Mouse (Mus musculus): ENCODE results near the gene Sqor. TPM values are rescaled to one million over a fixed set of nuclear protein-coding genes. Genes with fewer than 3 reads are reported as not detected.

Gene Sqor
- 13.9 and 17.7 TPM in 2 replicates for polyA plus RNA-seq (2014; fragmentation: Nextera tagmentation; extraction: Ambion mirVana)

- Histone ChIP-seq H3K27ac (ENCODE audit: low read depth) (no peak within 1 kb of the TSS), H3K4me1 (replicated peaks; ENCODE audit: control insufficient read depth, insufficient read depth, low read length) (no peaks in the 10 kb centered on the region), H3K4me3 (ENCODE audit: low read depth, low read length) (peak within 1 kb of the TSS; percentile 39), H3K27me3 (replicated peaks; ENCODE audit: control insufficient read depth, insufficient read depth, low read length) (peaks cover 15% of the 10 kb centered on the region; the same call in 1 of the 2 replicates), H3K4me2 (ENCODE audit: low read length) (peak within 1 kb of the TSS; percentile 76), H3K36me3 (ENCODE audit: control insufficient read depth, insufficient read depth, low read length) (no peaks in the 10 kb centered on the region), H3K9ac (ENCODE audit: low read length) (peak within 1 kb of the TSS; percentile 39), H3K9me3 (ENCODE audit: control insufficient read depth, low read length) (no peaks in the 10 kb centered on the region)
- WGBS = under 1% methylated on average over 45 of the region's 46 CpGs
- DNase-seq (ENCODE audit: low spot score) = peak; percentile 71
- ATAC-seq (replicated peaks; ENCODE audit: low FRiP score, low TSS enrichment, low read depth) = peak; percentile 83
Measured at GRCm38 (mm10) chr2:122765071-122765793, at the start of gene Sqor. TSS of gene Sqor (plus strand) at chr2:122765237.

- WGBS = 84% methylated on average over 3 of the region's 3 CpGs
- ATAC-seq (replicated peaks; ENCODE audit: low FRiP score, low TSS enrichment, low read depth) = no peak
- Histone ChIP-seq H3K4me3 (ENCODE audit: low read depth, low read length) (no peak overlapping the region), H3K9ac (ENCODE audit: low read length) (no peak overlapping the region), H3K4me1 (replicated peaks; ENCODE audit: control insufficient read depth, insufficient read depth, low read length) (no peaks in the 10 kb centered on the region), H3K9me3 (ENCODE audit: control insufficient read depth, low read length) (no peaks in the 10 kb centered on the region), H3K4me2 (ENCODE audit: low read length) (no peak overlapping the region), H3K36me3 (ENCODE audit: control insufficient read depth, insufficient read depth, low read length) (no peaks in the 10 kb centered on the region), H3K27ac (ENCODE audit: low read depth) (no peak overlapping the region), H3K27me3 (replicated peaks; ENCODE audit: control insufficient read depth, insufficient read depth, low read length) (no peaks in the 10 kb centered on the region)
- DNase-seq (ENCODE audit: low spot score) = no peak
Measured at GRCm38 (mm10) chr2:122716301-122716842, 48.7 kb upstream of the Sqor start.

GRCm38 (mm10) chr2:122719232-122719631, 45.8 kb upstream of the Sqor start:
- no peak overlapping the region for H3K4me3 ChIP-seq (ENCODE audit: low read depth, low read length)
- no peaks in the 10 kb centered on the region for H3K36me3 ChIP-seq (ENCODE audit: control insufficient read depth, insufficient read depth, low read length)
- H3K4me1 ChIP-seq (replicated peaks; ENCODE audit: control insufficient read depth, insufficient read depth, low read length) = no peaks in the 10 kb centered on the region

GRCm38 (mm10) chr2:122720564-122720963, 44.5 kb upstream of the Sqor start:
- no peak overlapping the region for H3K27ac ChIP-seq (ENCODE audit: low read depth)
- H3K4me3 ChIP-seq (ENCODE audit: low read depth, low read length) = no peak overlapping the region
- no peak for ATAC-seq (replicated peaks; ENCODE audit: low FRiP score, low TSS enrichment, low read depth)
- H3K9ac ChIP-seq (ENCODE audit: low read length) = no peak overlapping the region
- H3K36me3 ChIP-seq (ENCODE audit: control insufficient read depth, insufficient read depth, low read length) = no peaks in the 10 kb centered on the region
- DNase-seq (ENCODE audit: low spot score) = no peak
- H3K9me3 ChIP-seq (ENCODE audit: control insufficient read depth, low read length) = no peaks in the 10 kb centered on the region
- H3K4me1 ChIP-seq (replicated peaks; ENCODE audit: control insufficient read depth, insufficient read depth, low read length) = no peaks in the 10 kb centered on the region
- 74% methylated on average over 3 of the region's 3 CpGs for WGBS
- H3K4me2 ChIP-seq (ENCODE audit: low read length) = no peak overlapping the region
- H3K27me3 ChIP-seq (replicated peaks; ENCODE audit: control insufficient read depth, insufficient read depth, low read length) = no peaks in the 10 kb centered on the region

More at GRCm38 (mm10) chr2:122719232-122719631, 45.8 kb upstream of the Sqor start:
- H3K27ac ChIP-seq (ENCODE audit: low read depth) = no peak overlapping the region
- H3K9ac ChIP-seq (ENCODE audit: low read length) = no peak overlapping the region
- DNase-seq (ENCODE audit: low spot score) = no peak
- H3K27me3 ChIP-seq (replicated peaks; ENCODE audit: control insufficient read depth, insufficient read depth, low read length) = no peaks in the 10 kb centered on the region
- no peak for ATAC-seq (replicated peaks; ENCODE audit: low FRiP score, low TSS enrichment, low read depth)
- no peak overlapping the region for H3K4me2 ChIP-seq (ENCODE audit: low read length)
- 66% methylated on average over 1 of the region's 1 CpGs for WGBS
- no peaks in the 10 kb centered on the region for H3K9me3 ChIP-seq (ENCODE audit: control insufficient read depth, low read length)

- DNase-seq (ENCODE audit: low spot score) (peak; percentile 61), ATAC-seq (replicated peaks; ENCODE audit: low FRiP score, low TSS enrichment, low read depth) (no peak)
- no peak overlapping the region for H3K4me3 ChIP-seq (ENCODE audit: low read depth, low read length)
Measured at GRCm38 (mm10) chr2:122725604-122726003, 39.4 kb upstream of the Sqor start.

GRCm38 (mm10) chr2:122731456-122731855, 33.6 kb upstream of the Sqor start:
- Histone ChIP-seq H3K9ac (ENCODE audit: low read length) (no peak overlapping the region), H3K4me2 (ENCODE audit: low read length) (no peak overlapping the region), H3K27me3 (replicated peaks; ENCODE audit: control insufficient read depth, insufficient read depth, low read length) (peaks cover 3% of the 10 kb centered on the region; the same call in 1 of the 2 replicates), H3K36me3 (ENCODE audit: control insufficient read depth, insufficient read depth, low read length) (no peaks in the 10 kb centered on the region), H3K4me1 (replicated peaks; ENCODE audit: control insufficient read depth, insufficient read depth, low read length) (no peaks in the 10 kb centered on the region), H3K27ac (ENCODE audit: low read depth) (no peak overlapping the region), H3K4me3 (ENCODE audit: low read depth, low read length) (no peak overlapping the region), H3K9me3 (ENCODE audit: control insufficient read depth, low read length) (no peaks in the 10 kb centered on the region)
- whole genome bisulfite sequencing = 62% methylated on average over 2 of the region's 2 CpGs
- DNase-seq (ENCODE audit: low spot score) = peak; percentile 32
- no peak for ATAC-seq (replicated peaks; ENCODE audit: low FRiP score, low TSS enrichment, low read depth)

More at GRCm38 (mm10) chr2:122725604-122726003, 39.4 kb upstream of the Sqor start:
- Histone ChIP-seq H3K9me3 (ENCODE audit: control insufficient read depth, low read length) (no peaks in the 10 kb centered on the region), H3K9ac (ENCODE audit: low read length) (no peak overlapping the region), H3K27me3 (replicated peaks; ENCODE audit: control insufficient read depth, insufficient read depth, low read length) (no peaks in the 10 kb centered on the region), H3K4me2 (ENCODE audit: low read length) (no peak overlapping the region), H3K36me3 (ENCODE audit: control insufficient read depth, insufficient read depth, low read length) (no peaks in the 10 kb centered on the region), H3K4me1 (replicated peaks; ENCODE audit: control insufficient read depth, insufficient read depth, low read length) (no peaks in the 10 kb centered on the region), H3K27ac (ENCODE audit: low read depth) (no peak overlapping the region)
- 61% methylated on average over 10 of the region's 10 CpGs for WGBS

GRCm38 (mm10) chr2:122737894-122738830, 26.9 kb upstream of the Sqor start, which contains the start of gene Bloc1s6:
TSS of gene Bloc1s6 (plus strand) at chr2:122738503.
- peak within 1 kb of the TSS; percentile 75 for H3K27ac ChIP-seq (ENCODE audit: low read depth)

GRCm38 (mm10) chr2:122739023-122739422, 26.0 kb upstream of the Sqor start:
- ATAC-seq (replicated peaks; ENCODE audit: low FRiP score, low TSS enrichment, low read depth) (no peak), DNase-seq (ENCODE audit: low spot score) (no peak)
- Histone ChIP-seq H3K4me2 (ENCODE audit: low read length) (peak overlapping the region; percentile 83), H3K36me3 (ENCODE audit: control insufficient read depth, insufficient read depth, low read length) (peaks cover 2% of the 10 kb centered on the region; the same call in 1 of the 2 replicates), H3K27me3 (replicated peaks; ENCODE audit: control insufficient read depth, insufficient read depth, low read length) (peaks cover 3% of the 10 kb centered on the region; the same call in 1 of the 2 replicates), H3K9me3 (ENCODE audit: control insufficient read depth, low read length) (no peaks in the 10 kb centered on the region), H3K4me1 (replicated peaks; ENCODE audit: control insufficient read depth, insufficient read depth, low read length) (peaks cover 8% of the 10 kb centered on the region), H3K9ac (ENCODE audit: low read length) (peak overlapping the region; percentile 74), H3K4me3 (ENCODE audit: low read depth, low read length) (peak overlapping the region; percentile 80), H3K27ac (ENCODE audit: low read depth) (peak overlapping the region; percentile 75; the same call in 1 of the 2 replicates)
- WGBS = 31% methylated on average over 7 of the region's 7 CpGs

More at GRCm38 (mm10) chr2:122737894-122738830, 26.9 kb upstream of the Sqor start, which contains the start of gene Bloc1s6:
- peak; percentile 97 for DNase-seq (ENCODE audit: low spot score)
- H3K36me3 ChIP-seq (ENCODE audit: control insufficient read depth, insufficient read depth, low read length) = no peaks in the 10 kb centered on the region
- H3K27me3 ChIP-seq (replicated peaks; ENCODE audit: control insufficient read depth, insufficient read depth, low read length) = peaks cover 3% of the 10 kb centered on the region; the same call in 1 of the 2 replicates
- peak within 1 kb of the TSS; percentile 80 for H3K4me3 ChIP-seq (ENCODE audit: low read depth, low read length)
- 1% methylated on average over 48 of the region's 59 CpGs for WGBS
- peak; percentile 92 for ATAC-seq (replicated peaks; ENCODE audit: low FRiP score, low TSS enrichment, low read depth)
- H3K4me2 ChIP-seq (ENCODE audit: low read length) = peak within 1 kb of the TSS; percentile 83
- H3K9ac ChIP-seq (ENCODE audit: low read length) = peak within 1 kb of the TSS; percentile 74
- H3K9me3 ChIP-seq (ENCODE audit: control insufficient read depth, low read length) = no peaks in the 10 kb centered on the region
- peaks cover 8% of the 10 kb centered on the region for H3K4me1 ChIP-seq (replicated peaks; ENCODE audit: control insufficient read depth, insufficient read depth, low read length)
